Mouse (Mus musculus): ENCODE results near the gene Ubald2. TPM values are rescaled to one million over a fixed set of nuclear protein-coding genes. Genes with fewer than 3 reads are reported as not detected.

The Ubald2 gene
- polyA plus RNA-seq, 1 experiment from 2014 or later = 63.6 TPM

DNA sequence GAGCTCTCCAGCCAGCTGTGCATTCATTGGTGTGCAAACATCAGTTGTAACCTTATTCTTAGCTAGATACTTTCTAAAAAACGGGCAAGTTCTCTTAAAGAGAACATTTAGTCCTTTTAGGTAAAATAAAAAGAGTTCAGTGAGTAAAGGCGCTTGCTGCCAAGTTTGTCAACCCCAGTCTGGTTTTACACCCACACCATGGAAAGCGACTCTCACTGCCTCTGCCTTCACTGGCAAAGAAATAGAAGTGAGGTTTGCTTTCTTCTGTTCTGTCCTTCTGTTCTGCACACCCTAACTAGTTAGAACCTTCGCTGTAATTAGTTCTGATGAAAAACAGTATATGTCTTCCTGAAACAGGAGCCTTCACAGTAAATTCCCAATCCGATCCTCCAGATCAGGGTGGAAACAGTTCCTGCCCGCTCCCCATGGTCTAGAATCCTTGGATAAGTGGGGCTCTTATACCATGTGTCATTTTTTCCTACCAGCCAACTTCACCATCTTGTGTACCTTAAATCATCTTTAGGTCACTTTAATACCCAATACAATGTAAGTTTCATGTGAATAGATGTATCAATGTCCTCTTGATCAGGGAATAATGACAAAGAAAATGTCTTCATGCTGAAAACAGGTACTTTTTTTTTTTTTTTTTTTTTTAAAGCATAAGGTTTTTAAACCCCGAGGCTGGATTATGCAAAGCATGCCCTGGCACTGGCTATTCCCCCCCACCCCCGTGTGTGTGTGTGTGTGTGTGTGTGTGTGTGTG, 1.1 kb upstream of the Ubald2 start:
- Histone ChIP-seq H3K4me3 (ENCODE audit: low read depth, low read length) (no peak overlapping the region), H3K4me2 (ENCODE audit: low read depth, low read length) (no peak overlapping the region), H3K27ac (replicated peaks; ENCODE audit: low read depth, low read length) (no peak overlapping the region; the same call in 1 of the 2 replicates), H3K27me3 (ENCODE audit: control insufficient read depth, insufficient read depth, low read length) (no peaks in the 10 kb centered on the region), H3K4me1 (ENCODE audit: control insufficient read depth, insufficient read depth, low read length) (no peaks in the 10 kb centered on the region; the same call in 1 of the 2 replicates), H3K9ac (replicated peaks; ENCODE audit: low read length) (no peak overlapping the region), H3K9me3 (replicated peaks; ENCODE audit: control insufficient read depth, low read length) (no peaks in the 10 kb centered on the region), H3K36me3 (replicated peaks; ENCODE audit: control insufficient read depth, insufficient read depth, low read depth, low read length) (peaks cover 8% of the 10 kb centered on the region)
- ATAC-seq (replicated peaks; ENCODE audit: insufficient number of reproducible peaks, low FRiP score, low TSS enrichment, low read depth) (no peak), DNase-seq (ENCODE audit: low spot score) (no peak)
- 58% methylated on average over 8 of the region's 8 CpGs for WGBS

- no peaks in the 10 kb centered on the region; the same call in 1 of the 2 replicates for H3K4me1 ChIP-seq (ENCODE audit: control insufficient read depth, insufficient read depth, low read length)
- peaks cover 8% of the 10 kb centered on the region for H3K36me3 ChIP-seq (replicated peaks; ENCODE audit: control insufficient read depth, insufficient read depth, low read depth, low read length)
- ATAC-seq (replicated peaks; ENCODE audit: insufficient number of reproducible peaks, low FRiP score, low TSS enrichment, low read depth) = peak; percentile 7; the same call in 1 of the 2 replicates
- peak overlapping the region; percentile 86 for H3K9ac ChIP-seq (replicated peaks; ENCODE audit: low read length)
- peak; percentile 72 for DNase-seq (ENCODE audit: low spot score)
- peak overlapping the region; percentile 75 for H3K4me2 ChIP-seq (ENCODE audit: low read depth, low read length)
- WGBS = under 1% methylated on average over 38 of the region's 67 CpGs
- H3K27ac ChIP-seq (replicated peaks; ENCODE audit: low read depth, low read length) = peak overlapping the region; percentile 90
- no peaks in the 10 kb centered on the region for H3K27me3 ChIP-seq (ENCODE audit: control insufficient read depth, insufficient read depth, low read length)
- H3K9me3 ChIP-seq (replicated peaks; ENCODE audit: control insufficient read depth, low read length) = no peaks in the 10 kb centered on the region
- peak overlapping the region; percentile 80 for H3K4me3 ChIP-seq (ENCODE audit: low read depth, low read length)
Measured at GRCm38 (mm10) chr11:116434287-116434966, 533 bp downstream of the Ubald2 start.

DNA sequence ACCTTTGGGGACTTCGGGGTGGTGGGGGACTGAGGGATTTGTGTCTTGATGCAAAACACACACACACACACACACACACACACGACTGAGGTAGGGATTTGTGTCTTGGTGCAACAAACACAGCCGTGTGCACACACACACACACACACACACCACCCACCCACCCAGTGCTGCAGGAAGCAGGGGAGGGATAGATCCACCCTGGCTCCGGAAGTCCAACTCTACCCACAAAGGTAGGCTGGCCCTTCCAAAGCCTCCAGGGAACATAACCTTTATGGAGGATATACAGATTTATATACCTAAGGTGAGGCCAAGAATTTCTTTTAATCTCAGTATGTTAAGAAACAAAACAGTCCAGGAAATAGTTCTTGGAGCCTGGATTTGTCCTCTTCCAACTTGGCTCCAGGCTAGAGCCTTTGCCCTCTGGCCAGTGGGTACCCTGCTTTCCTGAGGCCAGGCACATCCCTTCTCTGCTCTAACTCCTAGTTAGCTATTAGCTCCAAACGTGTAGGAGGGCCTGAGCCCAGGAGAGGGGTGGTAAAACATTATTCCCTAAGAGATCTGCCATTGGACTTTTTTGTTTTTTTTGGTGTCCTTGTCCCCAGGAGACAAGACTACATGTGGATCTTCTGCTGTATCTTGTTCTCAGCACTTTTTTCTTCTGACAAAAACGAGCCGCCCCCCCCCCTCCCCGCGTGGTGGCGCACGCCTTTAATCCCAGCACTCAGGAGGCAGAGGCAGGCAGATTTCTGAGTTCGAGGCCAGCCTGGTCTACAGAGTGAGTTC, 1.3 kb downstream of the Ubald2 start:
- DNase-seq (ENCODE audit: low spot score) (no peak), ATAC-seq (replicated peaks; ENCODE audit: insufficient number of reproducible peaks, low FRiP score, low TSS enrichment, low read depth) (no peak)
- WGBS = 50% methylated on average over 12 of the region's 12 CpGs
- H3K36me3 ChIP-seq (replicated peaks; ENCODE audit: control insufficient read depth, insufficient read depth, low read depth, low read length) = peaks cover 8% of the 10 kb centered on the region
- peak overlapping the region; percentile 80 for H3K4me3 ChIP-seq (ENCODE audit: low read depth, low read length)
- H3K9ac ChIP-seq (replicated peaks; ENCODE audit: low read length) = peak overlapping the region; percentile 86
- no peaks in the 10 kb centered on the region for H3K27me3 ChIP-seq (ENCODE audit: control insufficient read depth, insufficient read depth, low read length)
- H3K27ac ChIP-seq (replicated peaks; ENCODE audit: low read depth, low read length) = peak overlapping the region; percentile 90
- H3K9me3 ChIP-seq (replicated peaks; ENCODE audit: control insufficient read depth, low read length) = no peaks in the 10 kb centered on the region
- H3K4me1 ChIP-seq (ENCODE audit: control insufficient read depth, insufficient read depth, low read length) = no peaks in the 10 kb centered on the region; the same call in 1 of the 2 replicates
- H3K4me2 ChIP-seq (ENCODE audit: low read depth, low read length) = peak overlapping the region; percentile 75

DNA sequence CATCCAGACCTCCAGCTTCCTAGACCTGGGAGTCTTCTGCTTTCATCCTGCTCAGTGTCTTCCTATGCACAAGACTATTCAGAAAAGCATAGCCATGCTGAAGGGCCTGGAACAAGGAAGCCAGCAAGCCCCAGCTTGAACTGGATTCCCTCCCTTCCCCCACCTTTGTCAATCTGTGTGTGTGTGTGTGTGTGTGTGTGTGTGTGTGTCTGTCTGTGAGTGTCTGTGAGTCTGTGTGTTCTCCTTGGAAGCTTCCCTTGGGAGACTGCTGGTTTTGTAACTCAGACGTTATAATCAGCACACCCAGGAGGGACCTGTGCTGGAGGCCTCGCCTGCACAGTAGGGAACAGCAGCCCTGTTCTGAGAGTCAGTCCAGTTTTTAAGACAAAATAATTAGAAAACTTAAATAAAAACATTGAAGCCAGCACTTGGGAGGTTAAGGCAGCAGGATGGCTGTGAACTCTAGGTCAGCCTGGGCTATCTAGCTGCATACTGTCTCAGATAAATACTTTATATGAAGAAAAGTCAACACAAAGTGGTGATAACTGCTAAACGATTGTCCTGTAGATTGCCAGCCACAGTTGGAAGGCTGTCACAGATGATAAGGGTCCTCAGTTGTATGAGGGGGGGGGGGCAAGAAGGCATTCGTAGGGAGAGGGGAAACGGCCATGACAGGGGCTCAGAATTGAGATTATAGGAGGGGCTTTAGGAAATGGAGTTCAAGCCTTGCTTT, 2.3 kb downstream of the Ubald2 start:
- ATAC-seq (replicated peaks; ENCODE audit: insufficient number of reproducible peaks, low FRiP score, low TSS enrichment, low read depth) (no peak), DNase-seq (ENCODE audit: low spot score) (no peak)
- no peaks in the 10 kb centered on the region for H3K9me3 ChIP-seq (replicated peaks; ENCODE audit: control insufficient read depth, low read length)
- WGBS = 63% methylated on average over 5 of the region's 5 CpGs
- peaks cover 8% of the 10 kb centered on the region for H3K36me3 ChIP-seq (replicated peaks; ENCODE audit: control insufficient read depth, insufficient read depth, low read depth, low read length)
- peak overlapping the region; percentile 75 for H3K4me2 ChIP-seq (ENCODE audit: low read depth, low read length)
- H3K4me3 ChIP-seq (ENCODE audit: low read depth, low read length) = no peak overlapping the region
- no peak overlapping the region for H3K27ac ChIP-seq (replicated peaks; ENCODE audit: low read depth, low read length)
- no peaks in the 10 kb centered on the region; the same call in 1 of the 2 replicates for H3K4me1 ChIP-seq (ENCODE audit: control insufficient read depth, insufficient read depth, low read length)
- peak overlapping the region; percentile 18; the same call in 1 of the 2 replicates for H3K9ac ChIP-seq (replicated peaks; ENCODE audit: low read length)
- no peaks in the 10 kb centered on the region for H3K27me3 ChIP-seq (ENCODE audit: control insufficient read depth, insufficient read depth, low read length)

DNA sequence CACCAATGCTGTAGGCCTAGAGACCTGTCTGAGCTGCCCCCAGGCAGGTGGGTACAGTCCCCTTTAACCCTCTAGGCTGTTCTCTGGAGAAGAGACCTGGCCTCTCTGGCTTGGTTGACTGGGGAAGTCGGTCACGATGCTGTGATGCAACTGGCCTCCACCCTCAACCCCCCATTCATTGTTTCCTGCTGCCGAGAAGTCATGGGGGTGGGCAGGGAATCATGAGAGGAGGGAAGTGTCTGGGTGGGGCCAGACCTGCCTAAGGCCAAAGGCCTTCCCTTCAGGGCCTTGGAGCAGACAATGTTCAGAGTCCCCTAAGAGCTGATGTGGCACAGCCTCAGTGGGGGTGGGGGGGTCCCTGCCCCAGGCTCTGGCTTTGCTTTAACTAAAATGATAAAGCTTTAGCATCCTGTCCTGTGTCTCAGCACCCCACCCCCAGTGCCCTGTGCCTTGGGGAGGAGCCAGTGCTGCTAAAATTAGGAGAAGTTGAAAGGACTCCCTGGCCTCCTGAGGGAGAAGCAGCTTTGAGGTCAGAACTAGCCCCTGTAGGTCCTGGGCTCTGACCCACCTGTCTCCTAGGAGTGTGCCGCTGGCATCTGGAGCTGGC, 2.9 kb downstream of the Ubald2 start:
- H3K27ac ChIP-seq (replicated peaks; ENCODE audit: low read depth, low read length) = no peak overlapping the region
- 47% methylated on average over 4 of the region's 4 CpGs for WGBS
- H3K9me3 ChIP-seq (replicated peaks; ENCODE audit: control insufficient read depth, low read length) = no peaks in the 10 kb centered on the region
- DNase-seq (ENCODE audit: low spot score) (no peak), ATAC-seq (replicated peaks; ENCODE audit: insufficient number of reproducible peaks, low FRiP score, low TSS enrichment, low read depth) (no peak)
- H3K4me2 ChIP-seq (ENCODE audit: low read depth, low read length) = no peak overlapping the region
- H3K9ac ChIP-seq (replicated peaks; ENCODE audit: low read length) = peak overlapping the region; percentile 18; the same call in 1 of the 2 replicates
- H3K36me3 ChIP-seq (replicated peaks; ENCODE audit: control insufficient read depth, insufficient read depth, low read depth, low read length) = peaks cover 8% of the 10 kb centered on the region
- no peaks in the 10 kb centered on the region for H3K27me3 ChIP-seq (ENCODE audit: control insufficient read depth, insufficient read depth, low read length)
- H3K4me3 ChIP-seq (ENCODE audit: low read depth, low read length) = no peak overlapping the region
- H3K4me1 ChIP-seq (ENCODE audit: control insufficient read depth, insufficient read depth, low read length) = no peaks in the 10 kb centered on the region; the same call in 1 of the 2 replicates

DNA sequence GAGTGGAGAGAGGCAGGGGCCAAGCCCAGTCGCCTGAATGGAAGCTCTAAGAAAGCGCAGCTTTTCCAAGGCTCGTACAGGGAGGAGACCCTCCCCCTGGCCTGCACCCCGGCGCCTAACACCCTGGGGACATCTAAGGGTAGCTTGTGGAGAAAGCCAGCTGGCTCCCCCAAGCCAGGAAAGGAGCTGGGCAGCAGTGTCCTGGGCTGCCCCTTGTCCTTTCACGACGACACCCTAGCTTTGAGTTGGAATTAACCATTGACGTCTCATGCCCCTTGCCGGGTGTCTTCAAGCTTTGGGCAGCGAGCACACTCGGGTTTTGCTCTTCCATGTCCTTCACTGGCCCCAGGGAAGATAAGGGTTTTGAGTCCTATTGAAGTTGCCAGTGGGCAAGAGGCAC, 3.6 kb downstream of the Ubald2 start:
- Histone ChIP-seq H3K4me2 (ENCODE audit: low read depth, low read length) (no peak overlapping the region), H3K9me3 (replicated peaks; ENCODE audit: control insufficient read depth, low read length) (no peaks in the 10 kb centered on the region), H3K27ac (replicated peaks; ENCODE audit: low read depth, low read length) (no peak overlapping the region), H3K36me3 (replicated peaks; ENCODE audit: control insufficient read depth, insufficient read depth, low read depth, low read length) (peaks cover 8% of the 10 kb centered on the region), H3K4me1 (ENCODE audit: control insufficient read depth, insufficient read depth, low read length) (no peaks in the 10 kb centered on the region; the same call in 1 of the 2 replicates), H3K9ac (replicated peaks; ENCODE audit: low read length) (no peak overlapping the region), H3K4me3 (ENCODE audit: low read depth, low read length) (no peak overlapping the region), H3K27me3 (ENCODE audit: control insufficient read depth, insufficient read depth, low read length) (no peaks in the 10 kb centered on the region)
- WGBS = 88% methylated on average over 11 of the region's 11 CpGs
- ATAC-seq (replicated peaks; ENCODE audit: insufficient number of reproducible peaks, low FRiP score, low TSS enrichment, low read depth) (no peak), DNase-seq (ENCODE audit: low spot score) (no peak)
